Mouse (Mus musculus) ES-E14 (cell line): ENCODE data around the gene Ahnak2. TPM values are rescaled to one million over a fixed set of nuclear protein-coding genes. Genes with fewer than 3 reads are reported as not detected.

Experiments
- DNase-seq: peaks from one replicate; pipeline ENCODE4 v3.0.0-alpha.2; 2013; ENCODE audit warnings: low read depth, low spot score
- H3K27ac ChIP-seq: 2 replicates; pipeline ENCODE4 v1.5.1; 2012; ENCODE audit warnings: low read depth, mild to moderate bottlenecking, low read length, moderate library complexity, mixed read lengths; ENCODE audit not compliant: poor library complexity, insufficient read depth, severe bottlenecking
- H3K36me3 ChIP-seq: 2 replicates; pipeline ENCODE4 v1.6.1; 2012; ENCODE audit warnings: mild to moderate bottlenecking, low read length, moderate library complexity, mixed read lengths; ENCODE audit not compliant: control insufficient read depth, poor library complexity, insufficient read depth, severe bottlenecking
- H3K4me1 ChIP-seq, 2 experiments: fragments of 150-350 bp in 1 of 2; sonication (generic) in 1 of 2; 2 replicates each; pipeline ENCODE4 v1.6.1; 2012; ENCODE audit warnings: low read length in 2 of 2, mild to moderate bottlenecking in 1 of 2, mixed read lengths in 1 of 2; ENCODE audit not compliant: control insufficient read depth in 2 of 2, insufficient read depth in 2 of 2, poor library complexity in 1 of 2
- H3K4me3 ChIP-seq, 2 experiments: fragments of 150-350 bp in 1 of 2; sonication (generic) in 1 of 2; 2 replicates each; pipeline ENCODE4 v1.5.1; 2012; ENCODE audit warnings: low read length in 2 of 2, low read depth in 1 of 2, mild to moderate bottlenecking in 1 of 2, mixed read lengths in 1 of 2; ENCODE audit not compliant: insufficient read depth in 1 of 2, poor library complexity in 1 of 2, severe bottlenecking in 1 of 2
- H3K9ac ChIP-seq: 2 replicates; pipeline ENCODE4 v1.6.1; 2012; ENCODE audit warnings: low read depth, mild to moderate bottlenecking, low read length, mixed read lengths; ENCODE audit not compliant: poor library complexity, insufficient read depth, severe bottlenecking
- H3K9me3 ChIP-seq: fragments of 150-350 bp; sonication (generic); 2 replicates; pipeline ENCODE4 v1.6.1; 2012; ENCODE audit warnings: low read depth, mild to moderate bottlenecking, low read length; ENCODE audit not compliant: control insufficient read depth, insufficient read depth
- CHD2 ChIP-seq: IDR thresholded peaks from 2 replicates; pipeline ENCODE4 v1.6.1; 2014; ENCODE audit warnings: mild to moderate bottlenecking, low read depth, low read length, inconsistent platforms
- HCFC1 ChIP-seq: IDR thresholded peaks from 2 replicates; pipeline ENCODE4 v1.6.1; 2012; ENCODE audit warnings: low read length, inconsistent platforms, borderline replicate concordance; ENCODE audit not compliant: insufficient read depth
- MAFK ChIP-seq: IDR thresholded peaks from 2 replicates; pipeline ENCODE4 v1.6.1; 2014; ENCODE audit warnings: mild to moderate bottlenecking, low read depth, low read length, inconsistent platforms; ENCODE audit not compliant: insufficient read depth
- ZC3H11A ChIP-seq: IDR thresholded peaks from 2 replicates; pipeline ENCODE4 v1.6.1; 2012; ENCODE audit warnings: low read depth, mild to moderate bottlenecking, inconsistent platforms, low read length, borderline replicate concordance
- ZNF384 ChIP-seq: IDR thresholded peaks from 2 replicates; pipeline ENCODE4 v1.6.1; 2012; ENCODE audit warnings: low read depth, low read length, inconsistent platforms
- in situ Hi-C, 2 experiments: fragments of 600-800 bp; cut with MboI; formaldehyde crosslinking; loops; one replicate each; pipeline ENCODE4 v1.15.1; 2025; ENCODE audit warnings: low sequenced_read_pairs in 2 of 2, inconsistent platforms in 1 of 2; ENCODE audit not compliant: unreplicated experiment in 2 of 2
- total RNA-seq: library from RNA; depleted of rRNA; stranded (reverse); fragments of 300-350 nt; gene quantifications from 2 replicates; pipeline ENCODE4 v1.2.3, GENCODE M21; 2012

Gene Ahnak2
- total RNA-seq, 1 experiment = 22.8 TPM

DNA sequence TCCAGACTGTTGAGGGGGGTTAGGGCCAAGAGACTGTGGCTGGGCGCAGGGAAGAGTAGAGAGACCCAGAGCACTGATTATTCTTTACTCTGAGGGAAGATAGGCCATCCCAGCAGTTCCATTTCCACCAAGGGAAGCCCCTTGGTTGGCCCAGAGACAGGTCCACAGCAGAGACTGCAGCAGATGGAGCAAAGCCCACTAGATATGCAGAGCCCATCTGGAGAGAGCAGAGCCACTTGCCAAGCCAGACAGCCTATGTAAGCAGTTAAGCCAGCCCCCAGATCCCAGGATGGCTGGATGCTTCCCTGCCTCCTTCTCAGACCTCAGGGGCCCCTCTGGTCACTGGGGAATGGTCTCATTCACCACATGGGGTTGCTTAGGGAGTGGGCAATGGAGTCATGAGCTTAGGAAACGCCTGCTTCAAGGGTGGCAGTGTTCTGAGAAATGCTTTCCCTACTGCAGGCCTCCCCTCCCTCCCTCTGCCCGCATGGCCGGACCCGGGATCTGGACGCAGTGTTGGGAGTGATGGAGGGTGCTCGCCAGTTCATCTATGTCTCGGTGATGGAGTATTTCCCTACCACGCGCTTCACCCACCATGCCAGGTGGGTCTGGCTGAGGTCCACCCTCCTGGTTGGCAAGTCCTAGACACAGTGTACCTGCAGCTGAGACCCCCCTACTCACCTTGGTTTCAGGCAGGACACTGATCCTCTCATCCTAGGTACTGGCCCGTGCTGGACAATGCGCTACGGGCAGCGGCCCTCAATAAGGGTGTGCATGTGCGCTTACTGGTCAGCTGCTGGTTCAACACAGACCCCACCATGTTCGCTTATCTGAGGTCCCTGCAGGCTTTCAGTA, 35.2 kb downstream of the Ahnak2 start:
- no peak for TF ChIP-seq CHD2
- no peak for TF ChIP-seq MAFK
- no peak for TF ChIP-seq HCFC1
- TF ChIP-seq ZC3H11A = no peak
- TF ChIP-seq ZNF384 = no peak
- DNase-seq = no peak
- in situ Hi-C loops = no loop called here
- peak overlapping the region; percentile 10; the same call in 1 of the 2 replicates for H3K27ac ChIP-seq
- no peaks in the 10 kb centered on the region for H3K36me3 ChIP-seq
- H3K4me1 ChIP-seq = no peaks in the 10 kb centered on the region
- H3K9me3 ChIP-seq = no peaks in the 10 kb centered on the region
- no peak overlapping the region for H3K4me3 ChIP-seq
- no peak overlapping the region for H3K9ac ChIP-seq

DNA sequence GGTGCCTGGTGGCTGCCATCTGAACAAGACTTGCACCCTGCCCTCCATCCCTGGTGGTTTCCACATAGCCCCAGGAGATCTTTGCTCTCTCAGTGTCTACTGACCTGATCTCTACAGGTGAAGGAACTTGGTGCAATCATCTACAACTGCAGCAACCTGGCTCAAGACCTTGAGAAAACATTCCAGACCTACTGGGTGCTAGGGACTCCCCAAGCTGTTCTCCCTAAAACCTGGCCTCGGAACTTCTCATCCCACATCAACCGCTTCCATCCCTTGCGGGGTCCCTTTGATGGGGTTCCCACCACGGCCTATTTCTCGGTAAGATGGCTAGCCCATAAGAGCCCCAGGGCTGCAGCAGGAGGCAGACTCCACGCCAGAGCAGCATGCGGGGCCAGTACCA, 35.9 kb downstream of the Ahnak2 start:
- Histone ChIP-seq H3K27ac (no peak overlapping the region), H3K9me3 (no peaks in the 10 kb centered on the region), H3K36me3 (no peaks in the 10 kb centered on the region), H3K9ac (no peak overlapping the region), H3K4me3 (no peak overlapping the region), H3K4me1 (no peaks in the 10 kb centered on the region)
- TF ChIP-seq HCFC1 = no peak
- TF ChIP-seq ZNF384 = no peak
- no peak for TF ChIP-seq ZC3H11A
- no peak for TF ChIP-seq CHD2
- no peak for TF ChIP-seq MAFK
- in situ Hi-C loops = no loop called here
- no peak for DNase-seq

DNA sequence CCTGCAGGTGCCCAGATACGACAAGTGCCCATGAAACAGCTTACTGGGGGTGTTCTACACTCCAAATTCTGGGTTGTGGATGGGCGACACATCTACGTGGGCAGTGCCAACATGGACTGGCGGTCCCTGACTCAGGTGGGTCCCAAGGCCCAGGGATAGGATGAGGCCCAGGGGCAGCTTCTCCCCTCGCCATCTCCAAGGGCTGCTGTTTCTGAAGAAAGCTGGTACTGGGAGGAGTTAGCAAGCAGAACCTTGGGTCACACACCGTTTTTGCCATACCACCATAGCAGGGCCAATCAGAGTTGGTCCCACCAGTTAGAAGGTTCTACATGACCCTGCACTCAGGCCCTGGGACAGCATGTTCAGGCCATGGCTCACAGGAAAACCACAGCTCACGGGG, 37.5 kb downstream of the Ahnak2 start:
- Histone ChIP-seq H3K4me1 (peaks cover 2 to 4% of the 10 kb centered on the region in 2 experiments; a peak in 2 of 4 replicates), H3K27ac (no peak overlapping the region), H3K9me3 (no peaks in the 10 kb centered on the region), H3K4me3 (no peak overlapping the region), H3K9ac (no peak overlapping the region), H3K36me3 (no peaks in the 10 kb centered on the region)
- DNase-seq = no peak
- TF ChIP-seq ZC3H11A = no peak
- TF ChIP-seq MAFK = no peak
- TF ChIP-seq ZNF384 = no peak
- TF ChIP-seq CHD2 = no peak
- no peak for TF ChIP-seq HCFC1
- in situ Hi-C loops = no loop called here

DNA sequence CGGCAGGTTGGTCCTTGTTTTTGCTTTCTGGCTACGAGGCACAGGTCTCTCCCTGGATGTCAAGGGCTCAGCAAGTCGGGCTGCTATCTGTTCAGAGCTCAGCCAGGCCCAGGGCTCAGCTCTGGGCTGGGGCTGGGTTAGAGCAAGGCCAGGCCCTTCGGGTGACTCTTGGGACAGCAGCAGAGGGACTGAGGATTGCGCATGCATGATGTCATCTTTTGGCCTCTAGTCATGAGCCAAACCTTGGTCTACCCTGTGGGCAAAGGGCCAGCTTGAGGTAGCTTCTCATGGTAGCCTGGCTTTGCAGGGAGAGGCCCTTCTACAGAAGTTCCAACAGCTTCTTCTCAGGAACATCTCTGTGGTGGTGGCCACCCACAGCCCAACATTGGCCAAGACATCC, 38.3 kb downstream of the Ahnak2 start:
- H3K27ac ChIP-seq = no peak overlapping the region
- no peaks in the 10 kb centered on the region for H3K9me3 ChIP-seq
- TF ChIP-seq HCFC1 (no peak), ZNF384 (no peak), CHD2 (no peak), ZC3H11A (no peak), MAFK (no peak)
- in situ Hi-C loops = no loop called here
- no peak overlapping the region for H3K9ac ChIP-seq
- no peak overlapping the region for H3K4me3 ChIP-seq
- H3K4me1 ChIP-seq = peaks cover 2 to 4% of the 10 kb centered on the region in 2 experiments; a peak in 2 of 4 replicates
- no peak for DNase-seq
- H3K36me3 ChIP-seq = no peaks in the 10 kb centered on the region
